Mouse (Mus musculus): ENCODE data around the gene Prr36. TPM values are rescaled to one million over a fixed set of nuclear protein-coding genes. Genes with fewer than 3 reads are reported as not detected.

Prr36 gene
- polyA plus RNA-seq, 1 experiment from 2014 or later: 0.63 TPM

DNA sequence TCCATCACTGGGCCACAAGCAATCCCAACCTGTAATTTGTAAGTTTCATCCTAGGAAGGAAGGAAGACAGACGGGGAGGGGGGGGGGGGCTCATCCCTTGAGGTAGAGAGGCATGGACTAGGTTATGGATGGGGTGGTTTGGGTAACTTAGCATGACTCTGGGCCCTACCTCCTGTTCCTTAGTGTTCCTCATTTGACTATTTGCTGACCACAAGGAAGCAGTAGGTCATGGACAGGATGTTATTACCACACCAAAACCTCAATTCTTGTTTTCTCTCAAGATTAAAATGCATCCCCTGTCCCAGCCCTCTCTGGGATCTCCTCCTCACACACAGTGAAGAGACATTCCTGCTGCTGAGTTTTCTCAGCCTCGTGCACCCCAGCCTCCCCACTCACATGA, 15.9 kb downstream of the Prr36 start:
- Histone ChIP-seq H3K4me2 (no peak overlapping the region), H3K9me3 (replicated peaks; ENCODE audit: control insufficient read depth, low read length) (no peaks in the 10 kb centered on the region), H3K4me3 (ENCODE audit: low read depth, low read length) (no peak overlapping the region), H3K4me1 (ENCODE audit: control insufficient read depth, insufficient read depth, low read length) (peaks cover 2% of the 10 kb centered on the region; the same call in 1 of the 2 replicates), H3K9ac (ENCODE audit: low read depth, low read length) (no peak overlapping the region), H3K27ac (ENCODE audit: low read depth, low read length) (no peak overlapping the region), H3K36me3 (ENCODE audit: control insufficient read depth, insufficient read depth, low read length) (no peaks in the 10 kb centered on the region), H3K27me3 (ENCODE audit: control insufficient read depth, insufficient read depth, low read length) (peaks cover 37% of the 10 kb centered on the region)
- 60% methylated on average over 2 of the region's 2 CpGs for WGBS (ENCODE audit: insufficient replicate concordance)
- no peak for ATAC-seq (replicated peaks; ENCODE audit: insufficient number of reproducible peaks, low FRiP score, low TSS enrichment)

GRCm38 (mm10) chr8:4193588-4193894, 23.7 kb downstream of the Prr36 start:
- H3K4me3 ChIP-seq (ENCODE audit: low read depth, low read length): no peak overlapping the region
- H3K9ac ChIP-seq (ENCODE audit: low read depth, low read length): peak overlapping the region; percentile 6; the same call in 1 of the 2 replicates
- peak overlapping the region; percentile 31 for H3K4me2 ChIP-seq
- no peaks in the 10 kb centered on the region for H3K36me3 ChIP-seq (ENCODE audit: control insufficient read depth, insufficient read depth, low read length)
- H3K4me1 ChIP-seq (ENCODE audit: control insufficient read depth, insufficient read depth, low read length): peaks cover 3% of the 10 kb centered on the region; the same call in 1 of the 2 replicates
- 48% methylated on average over 7 of the region's 7 CpGs for WGBS (ENCODE audit: insufficient replicate concordance)
- H3K27ac ChIP-seq (ENCODE audit: low read depth, low read length): no peak overlapping the region
- no peak for ATAC-seq (replicated peaks; ENCODE audit: insufficient number of reproducible peaks, low FRiP score, low TSS enrichment)
- no peaks in the 10 kb centered on the region for H3K27me3 ChIP-seq (ENCODE audit: control insufficient read depth, insufficient read depth, low read length)
- no peaks in the 10 kb centered on the region for H3K9me3 ChIP-seq (replicated peaks; ENCODE audit: control insufficient read depth, low read length)

- no peaks in the 10 kb centered on the region for H3K36me3 ChIP-seq (ENCODE audit: control insufficient read depth, insufficient read depth, low read length)
- WGBS (ENCODE audit: insufficient replicate concordance): 7% methylated on average over 18 of the region's 18 CpGs
- ATAC-seq (replicated peaks; ENCODE audit: insufficient number of reproducible peaks, low FRiP score, low TSS enrichment): peak; percentile 72
- no peak overlapping the region for H3K4me3 ChIP-seq (ENCODE audit: low read depth, low read length)
- H3K4me1 ChIP-seq (ENCODE audit: control insufficient read depth, insufficient read depth, low read length): peaks cover 3% of the 10 kb centered on the region; the same call in 1 of the 2 replicates
- no peak overlapping the region for H3K27ac ChIP-seq (ENCODE audit: low read depth, low read length)
- no peaks in the 10 kb centered on the region for H3K27me3 ChIP-seq (ENCODE audit: control insufficient read depth, insufficient read depth, low read length)
- H3K9me3 ChIP-seq (replicated peaks; ENCODE audit: control insufficient read depth, low read length): no peaks in the 10 kb centered on the region
- peak overlapping the region; percentile 31 for H3K4me2 ChIP-seq
- H3K9ac ChIP-seq (ENCODE audit: low read depth, low read length): no peak overlapping the region
Observed at GRCm38 (mm10) chr8:4192807-4193587, 24.3 kb downstream of the Prr36 start.

DNA sequence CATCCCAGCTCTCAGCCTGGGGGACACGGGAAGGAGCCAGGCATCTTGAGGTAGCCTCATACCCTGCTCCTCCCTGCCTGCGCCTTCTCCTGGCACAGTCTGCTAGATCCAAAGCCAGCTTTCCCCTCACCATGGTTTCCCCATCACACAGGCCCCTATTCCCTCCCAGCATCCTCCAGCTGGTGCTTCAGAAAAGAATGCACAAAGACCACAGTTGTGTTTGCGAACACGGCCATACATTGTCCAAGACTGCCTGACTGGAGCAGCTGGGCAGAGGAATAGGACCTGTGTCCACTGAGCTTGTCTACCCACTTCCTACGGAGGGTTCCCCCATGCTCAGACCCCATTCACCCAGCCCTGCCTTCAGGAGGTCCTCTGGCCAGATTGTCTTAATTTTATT, 25.0 kb downstream of the Prr36 start:
- Histone ChIP-seq H3K36me3 (ENCODE audit: control insufficient read depth, insufficient read depth, low read length) (no peaks in the 10 kb centered on the region), H3K4me1 (ENCODE audit: control insufficient read depth, insufficient read depth, low read length) (peaks cover 3% of the 10 kb centered on the region; the same call in 1 of the 2 replicates), H3K4me3 (ENCODE audit: low read depth, low read length) (no peak overlapping the region), H3K9ac (ENCODE audit: low read depth, low read length) (no peak overlapping the region), H3K4me2 (no peak overlapping the region), H3K27ac (ENCODE audit: low read depth, low read length) (no peak overlapping the region), H3K27me3 (ENCODE audit: control insufficient read depth, insufficient read depth, low read length) (no peaks in the 10 kb centered on the region), H3K9me3 (replicated peaks; ENCODE audit: control insufficient read depth, low read length) (no peaks in the 10 kb centered on the region)
- no peak for ATAC-seq (replicated peaks; ENCODE audit: insufficient number of reproducible peaks, low FRiP score, low TSS enrichment)
- WGBS (ENCODE audit: insufficient replicate concordance): 60% methylated on average over 5 of the region's 5 CpGs

DNA sequence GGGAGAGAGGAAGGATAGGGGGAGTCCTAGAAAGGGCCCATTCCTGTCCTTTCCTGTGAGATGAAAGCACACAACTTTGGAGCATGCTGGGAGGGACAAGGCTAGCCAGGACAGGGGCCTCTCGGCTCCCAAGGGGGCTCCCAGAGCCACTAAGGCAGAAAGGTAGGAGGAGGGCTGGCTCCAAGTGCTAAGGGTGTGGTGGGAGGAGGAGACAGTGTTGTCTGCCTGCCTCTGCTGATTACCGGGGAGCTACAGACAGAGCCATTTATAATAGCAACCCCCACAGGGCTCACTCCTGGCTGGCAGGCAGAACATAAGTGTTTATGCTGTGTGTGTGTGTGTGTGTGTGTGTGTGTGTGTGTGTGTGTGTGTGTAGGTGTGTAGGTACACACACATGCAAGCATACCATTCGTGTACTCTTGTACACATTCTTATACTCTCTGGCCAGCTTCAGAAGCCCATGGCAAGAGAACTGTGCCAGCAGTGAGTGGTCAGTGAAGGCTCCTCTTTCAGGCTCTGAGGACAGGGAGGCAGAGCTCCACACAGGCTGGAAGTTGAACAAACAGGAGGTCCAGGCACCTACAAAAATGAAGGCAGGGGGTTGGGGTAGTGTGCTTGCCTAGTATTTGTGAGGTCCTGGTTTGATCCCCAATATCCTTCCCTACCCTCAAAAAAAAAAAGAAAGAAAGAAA, 28.1 kb downstream of the Prr36 start:
- Histone ChIP-seq H3K4me2 (no peak overlapping the region), H3K9me3 (replicated peaks; ENCODE audit: control insufficient read depth, low read length) (no peaks in the 10 kb centered on the region), H3K36me3 (ENCODE audit: control insufficient read depth, insufficient read depth, low read length) (0 out of 2 replicates have a peak, but pooled peaks cover 3% of the 10 kb centered on the region), H3K27me3 (ENCODE audit: control insufficient read depth, insufficient read depth, low read length) (no peaks in the 10 kb centered on the region), H3K9ac (ENCODE audit: low read depth, low read length) (0 out of 2 replicates have a peak overlapping the region, but pooled peaks have one; percentile 28), H3K4me3 (ENCODE audit: low read depth, low read length) (no peak overlapping the region), H3K27ac (ENCODE audit: low read depth, low read length) (no peak overlapping the region), H3K4me1 (ENCODE audit: control insufficient read depth, insufficient read depth, low read length) (peaks cover 3% of the 10 kb centered on the region; the same call in 1 of the 2 replicates)
- ATAC-seq (replicated peaks; ENCODE audit: insufficient number of reproducible peaks, low FRiP score, low TSS enrichment): peak; percentile 80
- 31% methylated on average over 3 of the region's 3 CpGs for WGBS (ENCODE audit: insufficient replicate concordance)

GRCm38 (mm10) chr8:4188605-4189004, 28.7 kb downstream of the Prr36 start:
- Histone ChIP-seq H3K4me1 (ENCODE audit: control insufficient read depth, insufficient read depth, low read length) (peaks cover 3% of the 10 kb centered on the region; the same call in 1 of the 2 replicates), H3K4me2 (no peak overlapping the region), H3K4me3 (ENCODE audit: low read depth, low read length) (no peak overlapping the region), H3K36me3 (ENCODE audit: control insufficient read depth, insufficient read depth, low read length) (0 out of 2 replicates have a peak, but pooled peaks cover 3% of the 10 kb centered on the region), H3K27me3 (ENCODE audit: control insufficient read depth, insufficient read depth, low read length) (no peaks in the 10 kb centered on the region), H3K9me3 (replicated peaks; ENCODE audit: control insufficient read depth, low read length) (no peaks in the 10 kb centered on the region), H3K27ac (ENCODE audit: low read depth, low read length) (no peak overlapping the region), H3K9ac (ENCODE audit: low read depth, low read length) (no peak overlapping the region)
- ATAC-seq (replicated peaks; ENCODE audit: insufficient number of reproducible peaks, low FRiP score, low TSS enrichment): no peak

DNA sequence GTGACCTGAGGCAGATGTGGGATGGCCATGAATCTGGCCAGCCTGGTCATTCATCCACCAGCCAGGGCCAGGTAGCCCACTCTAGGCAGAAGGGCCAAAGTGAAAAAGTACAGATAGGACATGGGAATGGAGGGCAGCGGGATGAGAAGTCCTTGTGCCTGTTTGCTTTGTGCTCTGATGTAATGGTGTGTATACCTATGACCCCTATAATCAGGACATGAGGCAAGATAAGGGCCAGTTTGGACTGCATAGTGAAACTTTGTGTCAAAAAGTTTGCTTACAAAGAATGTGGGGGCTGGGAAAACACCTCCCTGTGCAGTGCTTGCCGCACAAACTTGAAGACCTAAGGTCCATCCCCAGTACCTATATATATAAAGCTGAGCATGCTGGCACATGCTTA, 31.1 kb downstream of the Prr36 start:
- Histone ChIP-seq H3K4me2 (no peak overlapping the region), H3K36me3 (ENCODE audit: control insufficient read depth, insufficient read depth, low read length) (0 out of 2 replicates have a peak, but pooled peaks cover 3% of the 10 kb centered on the region), H3K27ac (ENCODE audit: low read depth, low read length) (no peak overlapping the region), H3K4me1 (ENCODE audit: control insufficient read depth, insufficient read depth, low read length) (no peaks in the 10 kb centered on the region), H3K9me3 (replicated peaks; ENCODE audit: control insufficient read depth, low read length) (no peaks in the 10 kb centered on the region), H3K4me3 (ENCODE audit: low read depth, low read length) (no peak overlapping the region), H3K9ac (ENCODE audit: low read depth, low read length) (no peak overlapping the region), H3K27me3 (ENCODE audit: control insufficient read depth, insufficient read depth, low read length) (no peaks in the 10 kb centered on the region)
- 89% methylated on average over 2 of the region's 2 CpGs for WGBS (ENCODE audit: insufficient replicate concordance)
- ATAC-seq (replicated peaks; ENCODE audit: insufficient number of reproducible peaks, low FRiP score, low TSS enrichment): no peak

GRCm38 (mm10) chr8:4183409-4183808, 33.9 kb downstream of the Prr36 start:
- no peak overlapping the region for H3K4me3 ChIP-seq (ENCODE audit: low read depth, low read length)
- 79% methylated on average over 8 of the region's 8 CpGs for WGBS (ENCODE audit: insufficient replicate concordance)
- ATAC-seq (replicated peaks; ENCODE audit: insufficient number of reproducible peaks, low FRiP score, low TSS enrichment): no peak

More at GRCm38 (mm10) chr8:4183409-4183808, 33.9 kb downstream of the Prr36 start:
- H3K4me1 ChIP-seq (ENCODE audit: control insufficient read depth, insufficient read depth, low read length): no peaks in the 10 kb centered on the region
- H3K9me3 ChIP-seq (replicated peaks; ENCODE audit: control insufficient read depth, low read length): no peaks in the 10 kb centered on the region
- H3K27ac ChIP-seq (ENCODE audit: low read depth, low read length): no peak overlapping the region
- H3K36me3 ChIP-seq (ENCODE audit: control insufficient read depth, insufficient read depth, low read length): 0 out of 2 replicates have a peak, but pooled peaks cover 3% of the 10 kb centered on the region
- H3K4me2 ChIP-seq: no peak overlapping the region
- H3K9ac ChIP-seq (ENCODE audit: low read depth, low read length): no peak overlapping the region
- no peaks in the 10 kb centered on the region for H3K27me3 ChIP-seq (ENCODE audit: control insufficient read depth, insufficient read depth, low read length)

Data from heart, embryonic 11.5 days (tissue).